Mouse (Mus musculus): ENCODE results near the gene Itpkb.

The Itpkb gene

GRCm38 (mm10) chr1:180422076-180422828 is 92.0 kb downstream of the Itpkb start:
- peak; percentile 87 for DNase-seq

GRCm38 (mm10) chr1:180423008-180423639 is 92.8 kb downstream of the Itpkb start:
- no peak for DNase-seq

DNA sequence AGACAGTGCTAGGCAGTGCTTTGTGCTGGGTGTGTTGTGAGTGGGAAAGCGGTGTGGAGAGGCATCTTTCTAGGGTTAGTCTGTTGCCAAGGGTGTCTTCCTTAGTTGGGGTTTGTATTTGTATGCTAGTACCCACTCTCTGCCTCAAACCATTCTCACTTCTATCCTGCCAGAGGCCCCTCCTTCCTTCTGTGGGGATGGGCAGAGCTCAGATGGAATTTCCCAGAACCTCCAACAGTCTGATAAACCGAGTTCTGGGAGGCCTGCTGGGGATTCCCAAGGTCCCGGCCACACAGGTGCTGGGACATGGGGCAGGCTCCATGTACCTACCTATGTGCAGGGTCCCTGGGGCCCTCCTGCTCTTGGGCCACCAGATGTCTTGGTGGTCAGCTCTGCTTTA is 93.6 kb downstream of the Itpkb start:
- no peak for DNase-seq

DNA sequence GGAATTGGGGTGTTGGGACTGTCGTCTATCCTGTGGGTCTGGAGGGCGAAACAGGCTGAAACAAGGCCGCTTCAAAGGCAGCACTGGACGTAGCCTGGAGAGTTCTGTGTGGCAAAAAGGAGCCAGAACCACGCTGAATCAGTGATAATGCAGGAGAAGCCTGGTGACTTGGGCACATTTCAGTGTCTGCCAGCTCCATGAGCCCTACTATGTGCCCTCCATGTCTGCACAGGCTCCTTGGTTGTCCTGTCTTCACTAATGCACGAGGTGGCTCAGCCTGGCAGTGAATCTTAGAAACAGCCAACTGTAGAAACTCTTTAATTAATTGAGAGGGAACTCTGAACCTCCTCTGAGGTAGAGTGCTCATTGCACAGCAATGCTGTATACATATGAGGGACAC is 96.1 kb downstream of the Itpkb start:
- DNase-seq: no peak

DNA sequence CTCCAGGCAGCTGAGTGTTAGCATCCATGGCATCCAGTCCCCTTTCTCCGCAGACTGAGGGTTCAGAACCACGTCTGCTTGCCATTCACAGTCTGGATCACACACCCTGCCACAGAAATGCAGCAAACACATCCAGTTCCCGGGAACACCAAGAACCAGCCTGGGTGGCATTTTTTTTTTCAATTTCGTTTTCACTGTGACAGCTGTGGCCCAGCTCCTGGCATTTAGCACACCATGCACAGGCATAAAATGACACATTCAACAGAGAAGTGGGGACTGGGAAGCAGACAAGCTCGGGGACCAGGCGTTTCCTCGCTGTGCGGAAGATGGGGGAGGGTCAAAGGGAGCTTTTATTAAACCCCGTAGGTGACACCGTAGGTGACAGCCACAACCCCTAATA is 97.4 kb downstream of the Itpkb start:
- no peak for DNase-seq

- DNase-seq: peak; percentile 76
These were observed 97.9 kb downstream of the Itpkb start for GRCm38 (mm10) chr1:180428101-180428712.

DNA sequence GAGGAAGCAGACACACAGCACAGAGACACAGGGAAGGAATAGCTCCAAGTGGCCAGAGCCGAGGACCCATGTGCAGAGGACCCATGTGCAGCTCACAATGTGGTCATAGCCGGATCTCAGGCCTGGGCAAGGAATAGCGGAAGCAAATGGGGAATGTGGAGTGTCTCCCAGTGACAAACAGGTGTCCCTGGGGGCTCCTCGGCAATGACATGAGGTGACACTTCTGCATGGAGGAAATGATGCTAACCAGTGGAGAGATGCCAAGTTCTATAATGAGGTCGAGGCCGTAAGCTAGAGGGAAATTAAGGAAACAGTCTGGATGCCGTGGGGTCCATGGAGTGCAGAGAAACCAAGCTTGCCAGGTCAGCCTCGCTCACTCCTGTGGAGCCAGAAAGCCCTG is 98.6 kb downstream of the Itpkb start:
- DNase-seq: no peak

- DNase-seq: no peak
These were observed 99.5 kb downstream of the Itpkb start for GRCm38 (mm10) chr1:180429819-180430218.

DNA sequence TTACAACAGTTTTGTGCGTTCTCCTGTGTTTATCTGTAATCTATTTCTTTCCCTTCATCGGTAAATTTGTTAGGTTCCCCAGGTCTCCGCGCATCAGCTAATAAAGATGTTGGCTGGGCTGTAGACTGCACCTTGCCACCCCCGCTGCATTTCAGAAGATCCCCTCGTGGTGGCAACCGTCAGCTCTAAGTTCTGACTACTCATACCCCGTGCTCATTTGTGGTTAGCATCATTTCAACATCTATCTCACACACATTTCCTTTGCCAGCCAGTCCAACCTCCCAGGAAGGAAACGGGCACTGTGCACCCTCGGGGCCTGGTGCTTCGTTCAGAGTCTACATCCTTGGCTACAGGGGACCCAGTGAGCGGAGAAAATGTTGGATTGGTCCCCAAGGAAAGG is 101.5 kb downstream of the Itpkb start:
- DNase-seq: no peak

- DNase-seq: no peak
These were observed 102.8 kb downstream of the Itpkb start for GRCm38 (mm10) chr1:180433098-180433538.

GRCm38 (mm10) chr1:180433796-180434566 is 103.7 kb downstream of the Itpkb start:
- DNase-seq: peak; percentile 73

- no peak for DNase-seq
These were observed 104.6 kb downstream of the Itpkb start for GRCm38 (mm10) chr1:180434925-180435324.

GRCm38 (mm10) chr1:180439496-180439895 is 109.2 kb downstream of the Itpkb start:
- no peak for DNase-seq

- no peak for DNase-seq
These were observed 114.1 kb downstream of the Itpkb start for GRCm38 (mm10) chr1:180444411-180444810.

DNA sequence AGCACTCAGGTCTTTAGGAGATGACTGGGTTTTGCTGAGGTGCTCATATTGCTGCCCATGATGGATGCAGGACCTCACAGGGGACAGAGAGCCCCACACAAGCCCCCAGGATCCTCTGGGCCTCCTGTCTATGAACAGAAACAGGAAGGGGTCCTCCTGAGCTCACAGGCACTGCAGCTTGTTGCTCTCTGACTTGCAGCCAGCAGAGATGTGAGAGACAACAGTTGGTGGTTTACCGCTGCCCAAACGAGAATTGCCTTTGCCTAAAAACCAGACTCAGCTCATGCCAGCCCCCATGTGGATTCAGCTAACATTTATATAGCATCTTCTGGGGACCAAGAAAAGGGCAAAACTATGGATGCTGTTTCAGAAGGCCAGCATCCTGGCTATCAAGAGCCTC is 119.4 kb downstream of the Itpkb start:
- no peak for DNase-seq

- peak; percentile 53 for DNase-seq
These were observed 128.0 kb downstream of the Itpkb start for GRCm38 (mm10) chr1:180458274-180458673.

- no peak for DNase-seq
These were observed 128.4 kb downstream of the Itpkb start for GRCm38 (mm10) chr1:180458680-180459079.

DNA sequence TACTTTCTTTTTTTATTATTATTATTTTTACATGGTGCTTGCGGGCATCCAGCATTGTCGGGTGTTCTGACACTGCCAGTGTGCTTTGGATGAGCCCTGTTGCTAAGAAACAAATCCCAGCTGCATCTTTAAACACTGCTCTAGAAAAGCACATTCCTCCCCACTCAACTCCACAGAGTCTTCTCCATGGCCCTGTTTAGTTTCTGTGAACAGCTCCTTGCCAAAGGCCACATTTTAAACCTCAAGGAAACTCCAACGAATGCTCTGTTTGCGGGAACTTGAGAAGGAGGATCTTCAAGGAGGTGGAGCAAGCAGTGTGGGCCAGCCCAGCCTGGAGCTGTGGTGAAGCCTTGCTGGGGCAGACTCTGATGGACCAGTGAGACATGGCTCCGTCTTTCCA is 130.4 kb downstream of the Itpkb start:
- peak; percentile 25 for DNase-seq

- no peak for DNase-seq
These were observed 132.1 kb downstream of the Itpkb start for GRCm38 (mm10) chr1:180462396-180462795.

- DNase-seq: no peak
These were observed 132.7 kb downstream of the Itpkb start for GRCm38 (mm10) chr1:180462983-180463475.

- DNase-seq: no peak
These were observed 134.1 kb downstream of the Itpkb start for GRCm38 (mm10) chr1:180464357-180464756.

DNA sequence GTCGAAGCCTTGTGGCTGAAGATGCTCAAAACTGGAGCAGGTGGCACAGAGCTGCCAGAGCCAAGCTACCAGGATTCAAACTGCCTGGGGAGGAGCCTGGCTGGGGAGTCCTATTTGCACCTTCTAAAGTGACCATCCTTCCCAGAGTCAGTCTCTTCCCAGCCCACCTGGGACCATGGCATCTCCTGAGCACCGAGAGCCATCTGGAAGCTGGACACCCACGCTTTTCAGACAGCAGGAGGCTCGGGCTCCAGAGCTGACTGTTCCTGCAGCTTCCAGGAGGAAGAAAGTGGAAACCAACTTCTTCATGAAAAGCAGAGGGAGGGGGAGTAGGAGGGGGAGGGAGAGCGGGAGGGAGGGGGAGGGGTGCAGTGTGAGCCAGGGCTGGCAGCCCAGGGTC is 135.3 kb downstream of the Itpkb start:
- DNase-seq: no peak

DNA sequence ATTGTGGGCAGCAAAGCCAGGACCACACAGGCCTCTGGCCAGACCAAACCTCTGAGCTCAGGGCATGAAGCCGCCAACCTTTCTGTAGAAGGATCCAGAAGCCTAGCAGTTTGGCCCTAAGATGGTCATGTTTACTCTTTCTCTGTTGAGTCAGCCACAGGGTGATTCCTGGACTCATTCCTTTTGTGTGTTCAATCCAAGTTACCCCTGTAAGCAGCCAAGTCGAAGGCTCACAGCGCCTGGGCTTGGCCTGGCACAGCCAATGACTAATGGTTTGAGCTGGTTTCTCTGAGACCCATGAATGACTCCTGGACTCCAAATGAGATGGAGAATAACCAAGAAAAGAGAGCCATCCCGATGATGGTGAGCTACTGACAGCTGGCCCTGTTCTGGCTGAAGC is 137.7 kb downstream of the Itpkb start:
- DNase-seq: no peak

All from kidney, postnatal 14 days (tissue).